Mouse (Mus musculus): ENCODE data around the gene Cmss1.
"Not testable (repeated sequence)": the region's sequence is repeated elsewhere in the genome, so short reads cannot be mapped to it uniquely, and the experiment has no call there.

Cmss1 gene

GRCm38 (mm10) chr16:57421680-57422417 lies 184.8 kb downstream of the Cmss1 start:
- no peak for DNase-seq

DNA sequence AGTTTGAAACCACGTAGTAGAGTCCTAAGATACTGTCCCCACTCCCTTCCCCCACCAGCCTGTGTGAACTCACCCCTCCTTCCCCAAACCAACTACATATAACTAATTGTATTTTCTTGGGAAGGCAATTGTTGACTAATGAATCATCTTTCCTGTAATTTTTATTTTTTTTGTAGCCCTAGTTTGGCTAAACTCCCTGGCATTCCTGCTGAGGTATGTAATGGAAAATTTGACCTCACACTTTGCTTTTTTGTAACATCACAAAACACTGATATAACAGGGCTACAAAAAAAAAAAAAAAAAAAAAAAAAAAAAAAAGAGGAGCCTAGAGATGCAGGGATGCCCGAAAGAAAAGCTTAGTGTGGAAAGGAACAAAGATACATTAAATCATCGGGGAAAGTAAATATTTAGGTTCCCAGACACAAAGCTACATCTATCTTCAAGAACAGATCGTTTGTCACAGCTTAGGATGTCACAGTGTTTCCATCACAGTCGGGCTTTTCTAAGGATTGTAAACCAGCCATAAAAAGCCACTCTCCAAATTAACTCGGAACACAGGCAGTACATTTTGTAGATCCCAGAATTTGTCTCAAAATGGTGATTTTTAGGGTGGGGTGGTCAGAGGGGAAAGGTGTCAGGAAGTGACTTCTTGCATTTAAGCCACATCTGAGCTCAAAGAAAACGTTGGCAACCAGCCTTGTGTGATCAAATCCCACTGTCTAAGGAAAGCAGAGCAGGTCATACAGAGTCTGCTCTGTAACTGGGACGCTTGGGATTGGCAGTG lies 185.7 kb downstream of the Cmss1 start:
- peak in 1 of 2 experiments; percentile 47 for DNase-seq

DNA sequence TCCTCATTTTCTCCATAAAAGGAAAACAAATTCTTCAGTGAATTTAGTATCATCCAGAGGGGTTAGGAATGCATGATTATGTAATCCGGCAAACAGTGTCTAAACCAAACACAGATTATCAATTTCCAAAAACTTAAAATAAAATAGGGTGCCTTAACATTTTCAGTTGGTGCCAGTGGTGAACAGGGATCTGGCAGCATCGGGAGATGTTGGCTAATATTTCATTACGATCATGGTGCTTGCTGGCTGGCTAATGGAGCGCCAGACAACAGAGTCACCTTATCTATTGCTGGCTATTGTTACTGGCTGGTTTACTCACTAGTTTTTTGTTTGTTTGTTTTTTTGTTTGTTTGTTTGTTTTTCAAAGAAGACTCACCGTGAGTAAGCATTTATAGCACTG lies 186.8 kb downstream of the Cmss1 start:
- DNase-seq, result no peak

GRCm38 (mm10) chr16:57419332-57419731 lies 187.3 kb downstream of the Cmss1 start:
- DNase-seq, result peak in 1 of 2 experiments; percentile 31

GRCm38 (mm10) chr16:57417955-57418354 lies 188.7 kb downstream of the Cmss1 start:
- DNase-seq, result no peak

GRCm38 (mm10) chr16:57417017-57417416 lies 189.6 kb downstream of the Cmss1 start:
- no peak for DNase-seq

GRCm38 (mm10) chr16:57416049-57416448 lies 190.6 kb downstream of the Cmss1 start:
- DNase-seq, result no peak

DNA sequence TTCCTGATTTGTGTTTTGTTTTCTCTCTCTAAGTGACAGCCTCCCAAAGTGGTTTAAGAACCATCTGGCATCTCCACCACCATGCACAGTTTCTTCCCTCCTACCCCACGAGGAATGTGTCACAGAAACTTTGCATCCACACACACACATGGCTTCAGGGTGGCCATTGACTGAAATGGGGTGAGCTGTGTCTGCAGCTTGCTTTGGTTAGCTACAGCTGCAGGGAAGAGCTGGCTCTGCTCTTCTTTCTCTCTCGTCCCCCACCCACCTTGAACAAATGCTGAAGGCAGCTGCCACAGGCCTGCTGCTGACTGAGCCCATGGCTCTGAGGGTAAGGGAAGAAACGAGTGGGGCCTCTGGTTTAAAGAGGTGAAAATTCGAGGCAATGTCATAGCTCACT lies 193.9 kb downstream of the Cmss1 start:
- DNase-seq, result no peak

DNA sequence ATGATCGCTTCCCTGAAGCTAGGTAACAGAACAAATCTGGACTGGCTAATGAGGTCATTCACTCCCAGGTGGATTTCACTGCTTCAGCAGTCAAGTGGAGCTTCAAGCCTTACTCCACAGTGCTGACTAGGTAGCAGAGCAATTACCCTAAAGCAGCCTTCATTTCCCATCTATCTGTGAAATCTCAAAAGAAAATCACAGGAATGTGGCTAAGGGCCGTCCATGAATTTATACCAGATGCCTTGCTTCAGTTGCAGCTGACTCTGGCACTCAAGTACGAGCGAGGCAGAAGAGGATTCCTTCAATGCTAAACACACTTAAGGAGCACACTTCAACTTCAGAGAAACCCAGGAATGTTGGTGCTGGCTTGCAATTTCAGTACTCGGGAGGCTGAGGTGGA lies 202.8 kb downstream of the Cmss1 start:
- no peak for DNase-seq

GRCm38 (mm10) chr16:57402910-57403309 lies 203.8 kb downstream of the Cmss1 start:
- DNase-seq, result no peak

DNA sequence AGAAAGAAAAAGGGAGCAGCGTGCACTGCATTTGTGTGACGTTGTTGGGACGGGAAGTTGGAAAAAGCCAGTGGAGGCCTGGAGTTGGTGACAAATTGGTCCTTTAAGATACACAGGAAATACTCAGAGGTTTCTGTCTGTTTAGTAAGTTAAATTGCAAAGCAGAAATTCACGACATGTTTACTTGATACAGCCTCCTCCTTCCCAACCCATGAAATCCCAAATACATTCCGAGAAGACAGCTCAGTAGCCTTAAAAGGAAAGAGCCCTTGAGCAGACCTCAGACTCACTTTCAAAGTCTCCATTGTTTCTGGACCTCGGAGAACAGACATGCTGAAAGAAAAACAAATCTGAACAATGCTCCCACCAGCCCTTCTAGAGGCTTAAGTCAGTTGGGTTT lies 205.0 kb downstream of the Cmss1 start:
- no peak for DNase-seq

DNA sequence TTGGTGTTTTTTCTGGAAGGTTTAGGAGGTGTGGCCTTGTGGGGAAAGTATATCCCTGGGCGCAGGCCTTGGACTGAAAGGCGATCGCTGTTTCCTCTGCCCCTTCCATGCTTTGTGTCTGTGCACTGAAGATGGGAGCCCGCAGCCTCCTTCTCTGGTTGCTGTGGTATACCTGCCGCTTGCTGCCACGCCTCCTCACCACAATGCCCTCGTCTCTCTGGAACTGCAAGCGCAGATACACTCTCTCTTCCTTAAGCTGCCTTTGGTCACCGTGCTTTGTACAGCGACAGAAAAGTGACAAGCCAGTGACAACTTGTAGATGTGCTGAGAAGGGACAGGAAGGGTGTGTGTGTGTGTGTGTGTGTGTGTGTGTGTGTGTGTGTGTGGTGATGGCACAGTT lies 207.1 kb downstream of the Cmss1 start:
- no peak for DNase-seq

DNA sequence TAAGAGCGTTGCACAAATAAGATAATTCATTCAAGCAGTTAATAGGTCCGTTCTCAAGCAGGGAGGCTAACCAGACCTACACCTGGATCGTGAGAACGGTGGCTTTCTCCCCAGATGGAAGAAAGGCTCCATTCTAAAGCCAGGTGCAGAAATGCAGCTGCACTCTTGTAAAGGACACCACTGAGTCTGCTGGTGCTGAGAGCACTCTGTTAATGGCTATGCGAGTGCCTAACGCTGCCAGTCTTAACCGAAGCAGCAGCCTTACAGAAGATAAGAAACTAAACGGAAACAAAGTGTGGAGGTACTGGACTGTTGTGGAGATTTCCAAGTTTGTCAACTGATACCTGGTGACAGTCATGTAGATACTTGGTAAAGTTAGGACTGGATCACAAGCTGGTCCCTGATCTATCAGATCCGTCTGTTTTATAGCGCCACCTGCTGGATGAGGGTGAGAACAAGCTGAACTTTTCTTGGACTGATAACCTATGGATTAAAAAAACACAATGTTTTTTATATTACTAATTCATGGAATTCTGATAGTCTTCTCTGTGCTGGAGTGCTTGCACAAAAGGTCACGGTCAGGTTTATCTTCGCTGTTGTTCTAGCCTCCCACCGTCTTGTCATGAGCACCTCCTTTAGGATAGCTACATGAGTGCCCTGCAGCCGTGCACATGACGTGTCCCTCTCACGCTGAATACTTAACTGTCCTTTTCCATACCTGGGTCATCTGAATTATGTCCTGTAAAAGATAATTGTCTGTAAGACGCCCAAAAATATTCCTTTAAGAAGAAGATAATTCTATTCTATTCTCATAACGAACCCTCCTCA lies 208.1 kb downstream of the Cmss1 start:
- DNase-seq, result peak; percentile 77 to 84

GRCm38 (mm10) chr16:57397845-57398244 lies 208.8 kb downstream of the Cmss1 start:
- peak in 1 of 2 experiments; percentile 39 for DNase-seq

DNA sequence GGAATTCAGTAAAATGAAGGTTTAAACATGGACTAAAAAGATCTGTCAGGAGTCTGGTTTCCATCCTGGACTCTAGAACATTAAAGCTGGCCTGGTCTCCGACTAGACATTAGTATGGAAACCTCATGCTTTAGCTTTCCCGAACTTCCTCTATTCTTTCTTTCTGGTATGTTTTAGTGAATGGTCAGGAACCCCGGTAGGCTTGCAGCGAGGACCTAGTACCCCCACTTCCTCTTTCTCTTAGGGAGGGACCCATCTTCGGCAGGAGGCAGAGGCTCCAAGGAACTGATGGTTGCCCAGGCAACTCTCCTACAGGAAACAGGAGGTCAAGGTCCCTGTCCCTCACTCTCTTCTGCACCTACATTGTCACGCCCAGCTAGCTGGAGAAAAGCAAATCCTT lies 210.4 kb downstream of the Cmss1 start:
- DNase-seq, result no peak

DNA sequence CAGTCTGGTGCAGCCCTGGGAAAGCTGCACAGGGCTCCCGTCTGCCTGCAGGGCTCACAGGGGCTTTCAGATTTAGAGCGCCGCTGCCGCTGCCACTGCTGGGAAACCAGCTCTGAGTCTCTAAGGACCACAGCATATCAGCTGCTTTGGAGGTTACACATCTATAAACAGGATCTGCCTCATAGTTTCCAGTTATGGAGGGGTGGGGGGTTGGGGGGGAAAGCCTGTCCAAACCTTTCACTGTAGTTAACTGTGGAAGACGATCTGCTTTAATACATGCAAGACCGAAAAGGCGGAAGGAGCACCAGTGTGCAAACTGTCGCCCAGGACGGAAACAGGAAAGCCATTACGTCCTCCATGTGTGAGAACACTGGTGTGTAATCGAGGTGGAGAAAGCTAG lies 213.5 kb downstream of the Cmss1 start:
- peak; percentile 65 to 76 for DNase-seq

DNA sequence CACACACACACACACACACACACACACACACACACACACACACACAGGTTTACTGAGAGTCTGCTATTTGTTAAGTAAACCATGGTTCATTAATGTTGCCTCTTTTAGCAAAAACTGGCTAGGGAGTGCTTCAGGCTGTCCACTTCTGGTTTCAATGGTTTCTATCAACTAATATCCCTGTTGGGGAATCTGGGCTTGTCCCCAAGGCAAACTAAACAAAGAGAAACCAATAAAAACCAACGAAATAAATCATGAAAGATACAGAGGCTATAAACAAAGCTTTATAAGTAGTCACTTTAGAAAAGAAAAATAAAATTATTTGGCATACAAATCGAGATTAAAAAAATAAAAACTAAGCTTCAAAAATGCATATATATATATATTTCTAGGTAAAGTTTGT lies 214.2 kb downstream of the Cmss1 start:
- no peak for DNase-seq

DNA sequence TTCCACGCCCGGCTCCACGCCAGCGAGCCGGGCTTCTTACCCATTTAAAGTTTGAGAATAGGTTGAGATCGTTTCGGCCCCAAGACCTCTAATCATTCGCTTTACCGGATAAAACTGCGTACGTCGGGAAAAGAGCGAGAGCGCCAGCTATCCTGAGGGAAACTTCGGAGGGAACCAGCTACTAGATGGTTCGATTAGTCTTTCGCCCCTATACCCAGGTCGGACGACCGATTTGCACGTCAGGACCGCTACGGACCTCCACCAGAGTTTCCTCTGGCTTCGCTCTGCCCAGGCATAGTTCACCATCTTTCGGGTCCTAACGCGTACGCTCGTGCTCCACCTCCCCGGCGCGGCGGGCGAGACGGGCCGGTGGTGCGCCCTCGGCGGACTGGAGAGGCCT lies 215.5 kb downstream of the Cmss1 start:
- DNase-seq, result not testable (repeated sequence)

GRCm38 (mm10) chr16:57389566-57390251 lies 217.0 kb downstream of the Cmss1 start:
- no peak for DNase-seq

- no peak for DNase-seq
Observed at GRCm38 (mm10) chr16:57384274-57384673, 222.4 kb downstream of the Cmss1 start.

GRCm38 (mm10) chr16:57383266-57383971 lies 223.2 kb downstream of the Cmss1 start:
- no peak for DNase-seq
